Mouse (Mus musculus): ENCODE measurements around the gene Gls. TPM values are rescaled to one million over a fixed set of nuclear protein-coding genes. Genes with fewer than 3 reads are reported as not detected.
A peak's percentile ranks its signal among the peaks of the same experiment; 100 is the strongest.

Gene Gls
- 29.4 and 45.2 TPM in 2 replicates for polyA plus RNA-seq (2012; rRNA removed)

DNA sequence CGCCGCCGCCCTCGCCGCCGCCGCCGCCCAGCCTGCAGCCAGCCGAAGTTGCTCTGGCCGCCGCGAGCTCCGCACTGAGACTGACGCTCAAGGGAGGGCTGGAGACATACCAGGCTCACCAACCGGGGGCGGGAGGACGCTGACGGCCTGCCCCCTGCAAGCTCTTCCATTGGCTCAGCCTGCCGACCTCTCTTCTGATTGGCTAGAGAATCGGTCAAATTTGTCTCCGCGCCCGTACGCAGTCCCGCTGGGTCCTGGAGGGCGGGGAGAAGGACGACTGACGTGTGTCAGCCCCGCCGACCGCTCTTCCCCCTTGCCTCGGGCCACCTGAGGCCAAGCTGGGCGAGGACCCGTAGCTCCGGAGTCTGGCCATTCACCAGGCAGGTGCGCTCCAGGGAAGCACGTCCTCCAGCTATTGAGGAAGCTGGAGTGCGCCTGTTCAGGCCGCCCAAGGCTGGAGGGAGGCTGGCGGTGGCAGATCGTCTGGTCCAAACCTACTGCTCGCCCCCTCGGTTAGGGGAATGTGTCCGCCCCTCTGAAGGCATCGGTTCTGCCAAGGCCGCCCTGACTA is at the start of gene Gls:
Gls (minus strand) TSS at position 90 of the 571 bp plus-strand sequence.
- peak; percentile 91 for DNase-seq (ENCODE audit: low read depth, low spot score)
- WGBS = under 1% methylated on average over 46 of the region's 46 CpGs

DNA sequence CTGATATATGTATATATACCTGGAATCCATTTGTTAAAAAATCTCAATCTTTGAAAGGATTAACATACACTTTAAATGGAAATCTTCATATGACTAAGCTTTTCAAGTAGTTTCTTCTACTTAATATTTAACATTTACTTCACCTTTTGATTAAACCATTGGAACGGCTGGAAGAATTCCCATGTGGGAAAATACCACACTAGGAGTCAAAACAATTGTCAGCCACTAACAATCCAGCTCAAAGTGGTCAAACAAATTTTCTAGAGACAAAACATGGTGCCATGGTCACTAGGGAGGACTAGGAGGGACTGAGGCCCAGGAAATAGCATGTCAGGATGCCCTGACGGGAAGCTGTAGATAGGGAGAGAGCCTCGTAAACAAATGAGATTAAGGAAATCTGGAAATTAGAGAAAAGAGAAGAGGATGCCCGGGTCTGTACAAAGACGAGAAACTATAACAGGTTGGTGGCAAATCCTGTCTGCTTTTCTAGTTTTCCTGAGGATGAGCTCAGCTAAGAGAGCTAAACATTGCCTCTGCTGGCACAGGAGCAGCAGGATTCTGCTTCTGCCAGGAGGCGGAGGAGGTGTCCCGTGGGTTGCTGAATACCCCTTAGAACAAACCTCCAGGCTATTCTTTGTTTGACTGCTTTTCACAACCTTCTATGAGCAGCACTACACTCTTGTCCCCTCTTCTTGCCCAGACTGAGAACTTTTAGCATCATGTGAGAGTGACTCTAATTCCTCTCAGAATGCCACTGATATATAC is 47.0 kb upstream of the Gls start:
- 78% methylated on average over 7 of the region's 7 CpGs for WGBS

DNA sequence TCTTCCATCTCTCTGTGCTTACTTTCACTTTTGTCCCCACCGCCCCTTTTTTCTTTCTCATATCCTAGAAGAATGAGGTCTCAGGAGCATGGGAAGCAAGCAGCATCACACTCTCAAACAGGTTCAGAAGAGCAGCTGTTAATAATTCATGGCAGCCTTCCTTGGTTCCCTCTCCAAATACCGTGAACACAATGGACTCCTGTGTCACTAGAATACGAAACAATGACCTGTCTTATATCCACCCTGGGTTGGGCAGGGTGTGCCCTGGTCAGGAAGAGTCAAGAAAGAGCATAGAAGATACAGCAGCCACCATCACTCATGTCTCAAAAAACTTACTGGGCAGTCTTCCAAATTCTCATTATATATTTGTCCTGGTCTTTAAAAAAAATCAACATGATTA is 46.3 kb upstream of the Gls start:
- 38% methylated on average over 3 of the region's 3 CpGs for WGBS
- no peak for DNase-seq (ENCODE audit: low read depth, low spot score)

More for the DNA sequence above, 47.0 kb upstream of the Gls start:
- no peak for DNase-seq (ENCODE audit: low read depth, low spot score)

DNA sequence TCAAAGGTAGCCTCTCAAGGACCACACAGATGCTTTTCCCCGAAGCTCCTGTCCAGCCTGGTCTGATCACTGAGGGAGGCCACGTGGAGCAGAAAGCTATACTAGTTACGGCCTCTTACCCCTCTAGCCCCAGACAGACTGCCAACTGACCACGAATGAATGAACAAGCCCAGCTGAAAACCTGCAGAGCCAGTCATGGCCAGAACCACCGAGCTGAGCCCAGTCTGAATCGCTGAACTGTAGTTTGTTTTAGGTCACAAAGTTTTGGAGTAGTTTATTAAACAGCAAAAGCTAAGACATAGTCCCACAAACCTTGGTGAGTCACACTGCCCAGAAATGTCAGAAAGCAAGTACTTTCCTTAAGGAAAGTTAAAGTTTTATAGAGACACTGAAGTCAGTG is 45.0 kb upstream of the Gls start:
- whole genome bisulfite sequencing = 47% methylated on average over 6 of the region's 6 CpGs
- no peak for DNase-seq (ENCODE audit: low read depth, low spot score)

DNA sequence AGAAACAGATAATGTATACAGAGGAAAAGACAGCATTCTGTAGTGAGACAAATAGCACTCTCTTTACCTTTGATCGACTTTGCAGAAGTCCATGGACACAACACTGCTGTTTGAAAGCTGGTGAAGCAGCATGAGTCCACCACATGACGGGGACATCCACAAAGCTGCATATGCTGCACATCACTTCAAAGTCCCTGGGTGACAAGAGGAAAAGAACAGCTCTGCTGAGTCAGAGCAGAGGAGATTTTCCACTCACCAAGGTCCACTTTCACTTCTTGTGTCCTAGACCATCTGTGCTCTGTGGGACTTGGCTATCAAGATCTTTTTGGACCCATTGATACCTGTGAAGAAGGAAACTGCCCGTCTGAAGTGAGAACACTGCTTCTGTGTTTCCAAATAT is 41.2 kb upstream of the Gls start:
- WGBS = 60% methylated on average over 3 of the region's 3 CpGs
- no peak for DNase-seq (ENCODE audit: low read depth, low spot score)

DNA sequence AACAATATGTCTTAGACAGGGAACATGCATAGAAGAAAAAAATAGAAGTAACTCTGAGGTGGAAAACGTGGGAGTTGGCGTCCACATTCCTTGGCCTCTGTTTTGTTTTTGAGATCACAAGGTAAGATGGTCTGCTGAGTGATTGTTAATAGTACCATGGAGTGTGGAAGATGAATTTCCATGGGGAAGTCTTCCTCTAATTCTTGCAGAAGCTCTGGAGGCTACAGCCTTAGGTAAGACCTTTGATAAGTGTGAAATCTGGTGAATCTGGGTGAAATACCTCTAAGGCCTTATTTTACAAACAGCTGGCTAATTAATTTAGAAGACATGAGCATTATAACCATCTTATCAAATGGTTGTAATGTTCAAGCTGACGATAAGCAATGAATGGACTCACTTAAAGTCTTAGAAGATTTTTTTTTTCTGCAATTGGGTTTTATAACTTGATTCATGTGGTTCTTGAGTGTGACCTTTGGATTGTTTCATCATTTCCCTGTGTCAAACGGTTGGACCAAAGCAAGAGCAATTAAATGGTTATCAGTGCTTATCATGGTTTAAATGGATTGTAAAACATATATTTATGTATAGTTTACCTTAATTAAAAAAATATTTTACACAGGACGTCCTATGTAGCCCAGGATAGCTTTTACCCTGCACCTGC is 39.1 kb upstream of the Gls start:
- DNase-seq (ENCODE audit: low read depth, low spot score) = peak; percentile 63
- 35% methylated on average over 5 of the region's 5 CpGs for WGBS

DNA sequence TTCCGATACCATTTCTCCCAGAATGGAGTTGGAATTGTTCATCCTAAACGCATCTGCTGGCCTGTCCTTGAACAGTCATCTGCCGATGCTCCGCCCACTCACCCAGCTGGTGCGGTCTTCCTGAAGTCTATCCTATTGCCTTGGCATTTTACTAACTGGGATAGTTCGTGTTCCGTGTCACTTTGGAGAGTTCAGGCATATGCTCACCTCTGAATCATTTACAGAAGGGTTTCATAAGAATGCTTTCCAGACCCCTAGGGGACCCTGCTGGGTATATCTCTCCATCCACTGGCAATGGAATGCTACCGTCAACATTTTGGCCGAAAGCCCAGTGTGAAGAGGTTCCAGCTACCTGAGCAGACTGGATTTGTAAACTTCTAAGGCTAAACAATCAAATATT is 37.3 kb upstream of the Gls start:
- no peak for DNase-seq (ENCODE audit: low read depth, low spot score)
- WGBS = 70% methylated on average over 9 of the region's 9 CpGs

DNA sequence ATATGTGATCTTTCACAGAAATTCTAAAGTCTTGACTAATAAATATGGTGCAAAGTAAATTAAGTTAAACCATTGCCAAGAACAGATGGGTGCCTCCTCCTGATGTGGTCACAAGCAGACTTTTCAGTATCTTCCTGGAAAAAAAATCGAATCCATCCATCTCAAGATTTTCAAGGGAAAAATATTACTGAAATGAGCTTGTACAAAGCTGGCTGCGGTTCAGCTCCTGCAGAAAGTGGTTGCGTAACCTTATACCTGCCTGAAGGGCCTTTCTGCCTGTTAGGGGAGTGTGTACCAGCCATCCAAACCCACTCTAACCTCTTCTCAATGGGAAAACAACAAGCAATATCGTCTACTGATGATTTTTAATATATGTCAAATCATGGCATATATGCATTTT is 36.6 kb upstream of the Gls start:
- 67% methylated on average over 4 of the region's 4 CpGs for WGBS
- no peak for DNase-seq (ENCODE audit: low read depth, low spot score)

DNA sequence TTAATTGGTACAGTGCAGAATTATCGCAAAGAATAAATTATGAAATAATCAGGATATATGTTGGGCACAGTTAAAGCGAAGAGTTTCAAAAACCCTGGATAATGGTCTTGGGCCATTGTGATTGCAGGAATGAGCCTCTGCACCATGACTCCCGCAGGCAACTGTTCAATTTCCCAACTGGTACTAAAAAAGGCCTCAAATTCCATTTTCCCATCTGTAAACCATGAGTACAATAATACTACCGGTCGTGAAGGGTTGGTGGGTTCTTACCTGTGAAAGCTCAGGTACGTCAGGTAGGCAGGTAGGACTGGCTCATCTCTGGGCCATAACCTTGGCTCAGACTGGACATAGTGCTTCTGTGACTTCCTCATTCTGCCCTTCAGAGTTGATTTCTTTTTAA is 35.0 kb upstream of the Gls start:
- WGBS = 93% methylated on average over 6 of the region's 6 CpGs
- no peak for DNase-seq (ENCODE audit: low read depth, low spot score)

DNA sequence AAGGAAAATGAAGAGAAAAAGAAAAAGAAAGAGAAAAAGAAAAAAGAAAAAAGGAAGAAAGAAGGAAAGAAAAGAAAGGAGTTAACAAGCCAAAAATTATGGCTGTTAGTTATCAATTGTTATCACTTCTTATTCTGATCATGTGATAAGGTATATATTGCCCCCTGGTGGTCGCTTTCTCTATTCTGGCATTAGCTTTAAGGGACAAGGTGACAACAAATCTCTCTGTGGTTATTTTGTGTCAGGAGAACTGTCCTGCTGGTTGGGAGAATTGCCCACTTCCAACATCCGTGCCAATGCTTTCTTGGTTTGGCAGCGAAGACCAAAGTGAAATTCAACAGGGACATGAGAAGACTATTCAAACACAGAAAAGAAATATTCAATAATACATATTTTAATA is 34.6 kb upstream of the Gls start:
- no peak for DNase-seq (ENCODE audit: low read depth, low spot score)
- WGBS = 44% methylated on average over 3 of the region's 3 CpGs

DNA sequence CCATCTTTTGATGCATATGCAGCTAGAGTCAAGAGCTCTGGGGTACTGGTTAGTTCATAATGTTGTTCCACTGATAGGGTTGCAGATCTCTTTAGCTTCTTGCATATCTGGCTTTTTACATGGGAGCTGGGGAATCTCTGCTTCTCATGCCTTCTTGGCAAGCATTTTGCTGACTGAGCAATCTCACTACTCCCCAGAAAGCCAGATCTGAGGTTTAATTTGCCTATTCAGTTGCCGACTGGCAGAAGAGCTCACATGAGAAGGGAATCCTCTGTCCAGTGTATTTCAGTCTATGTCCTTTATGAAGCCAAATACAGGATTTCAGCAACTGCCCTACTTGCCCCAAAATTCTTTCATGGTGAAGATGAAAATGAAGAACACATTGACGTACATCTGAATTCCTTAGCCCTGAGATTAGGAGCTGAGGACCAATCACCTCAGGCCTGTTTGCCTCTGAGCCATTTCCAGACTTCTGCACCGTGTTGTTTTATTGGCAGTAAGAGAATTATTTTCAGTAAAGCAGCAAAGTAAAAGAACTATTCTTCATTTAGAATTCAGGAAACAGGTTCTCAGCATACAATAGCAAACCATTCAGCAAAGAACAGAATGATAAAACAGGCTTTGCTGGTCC is 33.0 kb upstream of the Gls start:
- DNase-seq (ENCODE audit: low read depth, low spot score) = no peak
- 73% methylated on average over 3 of the region's 3 CpGs for WGBS

DNA sequence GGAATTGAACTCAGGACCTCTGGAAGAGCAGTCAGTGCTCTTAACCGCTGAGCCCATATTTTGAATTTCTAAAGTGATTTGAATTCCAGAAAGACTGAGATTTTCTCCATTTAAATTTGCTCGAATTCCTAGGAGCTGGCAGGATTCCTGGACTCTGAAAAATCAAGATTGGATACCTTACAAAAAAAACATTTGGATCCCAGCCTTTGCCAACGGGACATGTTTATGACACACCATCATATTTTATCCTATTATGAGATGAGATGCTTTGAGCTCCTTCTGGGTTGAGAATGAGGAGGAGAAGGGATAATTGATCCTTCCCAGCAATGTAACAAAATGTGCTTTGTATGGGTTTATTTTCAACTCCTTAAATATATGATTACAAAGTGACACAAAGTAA is 31.3 kb upstream of the Gls start:
- WGBS = 30% methylated on average over 3 of the region's 3 CpGs
- no peak for DNase-seq (ENCODE audit: low read depth, low spot score)

DNA sequence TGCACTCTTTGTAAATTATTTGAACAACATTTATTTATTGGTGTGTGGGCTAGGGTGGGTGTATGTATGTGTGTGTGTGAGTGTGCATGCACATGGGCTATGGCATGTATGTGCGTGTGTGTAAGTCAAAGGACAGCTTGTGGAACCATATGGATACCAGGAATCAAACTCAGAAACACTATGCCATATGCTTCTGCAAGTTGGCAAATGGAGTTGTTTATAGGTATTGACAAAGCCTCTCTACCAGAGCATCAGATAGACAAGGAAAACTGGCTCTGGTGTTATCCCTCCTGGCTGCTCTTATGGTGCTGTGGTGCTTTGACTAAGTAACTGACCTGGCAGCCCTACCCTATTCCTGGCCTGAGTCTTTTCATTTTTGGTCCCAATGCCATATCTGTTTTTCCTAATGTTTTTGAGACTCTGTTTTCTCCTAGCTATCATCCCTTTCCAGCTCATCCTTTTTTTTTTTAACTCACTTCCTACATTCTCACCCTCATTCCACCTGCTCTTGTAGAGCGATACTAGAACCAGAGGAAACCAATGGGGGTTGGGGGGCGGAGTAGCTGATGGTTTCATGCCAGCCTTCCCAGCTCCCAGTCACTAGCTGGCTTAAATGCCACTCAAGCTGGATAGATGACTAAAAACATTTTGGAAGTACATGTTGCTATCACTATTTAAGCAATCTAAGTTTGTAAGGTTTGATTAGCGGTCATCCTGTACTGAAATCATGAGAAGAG is 27.5 kb upstream of the Gls start:
- 97% methylated on average over 4 of the region's 4 CpGs for WGBS
- DNase-seq (ENCODE audit: low read depth, low spot score) = no peak

DNA sequence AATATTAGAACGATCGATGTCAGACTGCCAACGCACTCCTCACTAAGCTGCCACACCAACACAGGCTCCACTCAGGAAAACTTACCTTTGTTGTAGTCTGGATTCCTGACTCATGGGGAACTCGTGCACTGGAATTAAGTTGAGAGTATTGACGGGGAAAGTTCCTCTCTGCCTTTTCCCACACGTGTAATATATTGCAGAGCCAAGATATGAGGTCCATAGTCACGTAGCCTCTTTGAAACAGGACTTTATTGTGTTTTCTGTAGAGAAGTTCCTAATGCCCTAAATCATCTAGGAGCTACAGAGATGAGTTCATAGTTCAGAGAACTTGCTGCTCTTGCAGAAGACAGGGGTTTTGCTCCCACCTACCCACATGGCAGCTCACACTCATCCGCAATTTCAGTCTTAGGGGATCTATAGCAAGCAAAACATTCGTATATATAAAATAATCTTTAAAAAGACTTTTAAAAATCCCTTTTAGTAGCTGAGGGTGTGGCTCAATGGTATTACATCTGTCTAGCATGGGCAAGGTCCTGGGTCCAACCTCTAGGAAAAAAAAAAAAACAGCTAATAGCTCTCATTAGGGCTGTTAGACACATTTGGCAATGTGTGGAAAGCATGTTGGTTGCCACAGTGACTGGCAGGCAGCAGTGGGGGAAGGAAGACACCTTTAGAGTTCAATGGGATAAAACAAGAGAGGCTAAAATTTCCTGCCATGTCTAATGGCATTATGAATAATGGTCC is 25.1 kb upstream of the Gls start:
- 46% methylated on average over 9 of the region's 9 CpGs for WGBS
- DNase-seq (ENCODE audit: low read depth, low spot score) = no peak

DNA sequence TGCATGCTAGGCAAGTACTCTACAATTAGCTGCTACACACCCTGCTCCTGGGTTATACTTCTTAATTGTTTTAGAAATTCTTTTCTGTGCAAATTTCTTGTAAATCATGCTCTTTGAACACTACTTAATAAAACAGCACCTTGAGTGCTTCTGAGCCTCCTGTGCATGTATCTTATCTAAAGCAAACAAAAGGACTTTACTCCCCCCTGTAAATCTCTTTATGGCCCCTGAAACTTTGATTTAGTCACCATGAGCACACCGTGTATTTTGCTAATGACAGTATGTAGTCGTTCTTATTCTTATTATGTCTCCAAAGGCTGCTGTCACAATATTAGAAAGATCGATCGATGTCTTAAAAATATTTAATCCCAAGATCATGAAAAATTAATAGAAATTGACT is 23.9 kb upstream of the Gls start:
- whole genome bisulfite sequencing = 31% methylated on average over 4 of the region's 4 CpGs
- DNase-seq (ENCODE audit: low read depth, low spot score) = no peak

DNA sequence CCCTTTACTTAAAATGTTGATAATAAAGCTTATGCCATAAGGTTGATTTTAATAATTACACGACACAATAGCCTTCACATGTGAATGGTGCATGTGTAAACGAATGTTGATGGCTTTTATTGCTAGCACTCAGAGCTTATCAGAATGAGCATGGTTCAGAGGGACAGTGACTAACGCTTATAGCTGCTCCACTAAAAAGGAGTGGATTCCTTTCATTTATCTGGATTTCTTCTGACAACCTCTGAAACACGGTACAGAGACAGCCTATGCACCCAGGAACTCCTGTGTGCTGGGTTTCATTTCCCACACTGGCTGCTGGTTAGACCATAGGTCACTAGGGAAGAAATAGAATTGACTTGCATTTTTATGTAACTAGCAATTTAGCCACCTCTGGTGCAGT is 23.2 kb upstream of the Gls start:
- 29% methylated on average over 4 of the region's 4 CpGs for WGBS

DNA sequence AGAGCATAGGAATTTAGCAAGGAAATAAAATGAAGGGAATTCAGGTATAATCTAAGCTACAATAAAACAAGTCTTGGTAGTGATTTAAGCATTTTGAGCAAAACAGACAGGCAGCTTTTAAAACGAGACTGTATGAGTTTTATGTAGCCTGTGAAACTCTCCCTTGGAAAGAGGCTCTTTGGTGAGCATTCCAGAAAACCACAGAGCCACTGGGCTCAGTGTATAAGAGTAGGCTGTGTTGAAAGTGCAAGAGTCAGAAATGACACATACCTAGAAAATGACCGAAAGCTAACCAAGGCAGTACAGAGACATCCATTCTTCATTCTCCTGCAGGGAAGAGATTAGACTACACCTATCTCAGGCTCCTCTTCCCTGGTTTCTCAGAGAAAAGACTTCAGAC is 21.4 kb upstream of the Gls start:
- WGBS = 59% methylated on average over 2 of the region's 2 CpGs
- no peak for DNase-seq (ENCODE audit: low read depth, low spot score)

More for the DNA sequence above, 23.2 kb upstream of the Gls start:
- DNase-seq (ENCODE audit: low read depth, low spot score) = no peak

DNA sequence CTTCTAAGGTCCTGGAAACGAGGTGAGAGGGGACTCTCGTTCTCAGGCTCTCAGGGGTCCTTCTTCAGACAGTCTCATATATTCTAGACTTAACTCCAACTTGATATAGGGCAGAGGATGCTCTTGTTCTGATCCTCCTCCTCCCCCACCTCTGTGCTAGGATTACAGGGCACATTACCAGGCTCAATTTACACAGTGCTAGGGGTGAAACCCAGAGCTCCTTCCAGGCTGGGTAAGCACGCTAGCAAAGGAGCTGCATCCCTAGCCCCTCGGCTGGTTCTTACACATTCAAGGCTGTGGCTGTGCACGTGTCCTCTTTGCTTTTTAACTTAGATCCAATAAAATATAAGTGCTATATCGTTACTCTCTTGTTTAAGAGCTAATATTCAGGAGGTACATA is 20.4 kb upstream of the Gls start:
- no peak for DNase-seq (ENCODE audit: low read depth, low spot score)
- WGBS = 80% methylated on average over 6 of the region's 6 CpGs

DNA sequence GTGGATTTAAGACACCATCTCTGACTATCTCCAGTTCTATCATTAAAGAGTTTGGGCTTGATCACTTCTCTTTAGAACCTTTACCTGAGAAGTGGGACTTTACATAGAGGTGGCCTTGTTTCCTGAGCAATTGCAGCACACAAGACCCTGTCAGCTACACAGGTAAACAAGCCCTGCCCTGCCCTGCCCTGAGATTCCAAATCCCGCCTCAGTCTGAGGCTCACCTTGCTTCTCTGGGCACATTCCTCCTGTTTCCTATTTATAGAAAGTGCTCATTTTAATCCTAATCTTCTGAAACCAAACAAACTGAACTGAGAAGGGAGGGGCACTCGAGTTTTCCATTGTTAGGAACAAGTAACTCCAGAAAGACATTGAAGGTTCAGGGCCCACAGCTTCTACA is 19.4 kb upstream of the Gls start:
- 29% methylated on average over 2 of the region's 2 CpGs for WGBS
- DNase-seq (ENCODE audit: low read depth, low spot score) = no peak

Measured in large intestine, adult 2 months (tissue).